Mouse (Mus musculus) stomach, postnatal 0 days (tissue): ENCODE measurements at regions not wholly inside any gene's neighbourhood (a gene's known extent, or its start where the extent isn't known, plus 50 kb on each side); places are given as distances from the start of the nearest gene placed in this dataset.

ENCODE experiments used
- CTCF ChIP-seq: IDR thresholded peaks from 2 replicates; pipeline ENCODE4 v1.5.1; 2016; ENCODE audit warnings: antibody characterized with exemption, low read depth, mild to moderate bottlenecking, moderate library complexity
- EP300 ChIP-seq: optimal IDR thresholded peaks from 2 replicates; pipeline ENCODE3; 2016; ENCODE audit warnings: antibody characterized with exemption

DNA sequence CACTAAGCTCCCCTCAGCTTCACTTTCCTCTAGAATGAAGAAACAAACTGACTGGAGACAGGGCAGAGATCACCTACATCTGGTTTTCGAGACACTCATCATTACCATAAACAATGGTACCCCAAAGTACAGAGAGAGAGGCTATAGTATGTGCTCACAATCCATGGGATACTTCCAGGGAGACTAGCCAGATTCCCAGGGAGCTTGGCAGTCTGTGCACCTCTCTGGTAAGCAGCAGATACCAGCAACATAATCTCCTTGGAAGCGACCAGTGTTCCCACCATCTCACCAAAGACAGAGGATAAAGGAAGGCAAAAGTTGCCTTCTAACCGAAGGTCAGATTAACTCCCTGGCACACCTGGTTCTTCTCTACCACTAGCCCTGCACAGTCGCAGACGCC is 256.4 kb downstream of the Prdm2 start:
- no peak for TF ChIP-seq CTCF
- TF ChIP-seq EP300, result no peak
